Mouse (Mus musculus): ENCODE measurements at regions not wholly inside any gene's neighbourhood (a gene's known extent, or its start where the extent isn't known, plus 50 kb on each side); places are given as distances from the start of the nearest gene placed in this dataset.
A peak's percentile ranks its signal among the peaks of the same experiment; 100 is the strongest.

DNA sequence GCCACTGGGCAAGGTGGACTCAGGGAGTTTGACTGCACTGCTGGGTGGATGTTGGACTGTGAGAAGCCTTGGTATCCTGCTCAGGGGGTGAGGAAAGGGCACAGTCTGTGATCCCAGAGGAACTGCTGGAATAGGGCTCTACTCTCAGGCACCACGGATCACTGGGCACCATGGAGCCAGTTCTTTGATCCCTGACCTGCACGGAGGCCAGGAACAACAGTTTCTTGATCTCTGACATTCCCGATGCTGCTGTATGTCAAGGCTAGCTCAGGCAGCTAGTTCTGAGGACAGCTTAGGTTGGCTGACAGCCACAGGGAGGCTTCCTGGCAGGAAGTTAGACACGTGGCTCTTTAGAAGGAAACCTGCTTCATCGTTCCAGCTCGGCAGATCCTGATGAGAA is 289.5 kb upstream of the Slit2 start:
- DNase-seq (ENCODE audit: low spot score): no peak

DNA sequence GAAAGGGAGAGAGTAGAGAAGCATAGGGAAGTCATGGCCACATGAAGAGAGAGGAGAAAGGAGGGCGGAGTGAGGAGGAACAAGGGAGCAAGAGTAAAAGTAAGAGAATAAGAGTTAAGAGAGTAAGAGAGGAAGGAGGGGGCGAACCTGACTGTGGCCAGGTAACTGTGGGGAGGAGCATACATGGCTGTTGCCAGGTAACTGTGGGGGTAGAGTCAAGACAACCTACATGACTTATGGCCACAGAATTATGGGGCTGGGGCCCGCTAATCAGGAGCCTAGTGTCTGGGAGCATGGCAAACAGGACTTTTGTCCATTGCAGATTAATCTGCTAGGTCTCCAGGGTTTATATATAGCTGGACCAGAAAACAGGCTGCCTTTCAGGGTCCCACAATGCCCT is 289.0 kb upstream of the Slit2 start:
- no peak for DNase-seq (ENCODE audit: low spot score)

DNA sequence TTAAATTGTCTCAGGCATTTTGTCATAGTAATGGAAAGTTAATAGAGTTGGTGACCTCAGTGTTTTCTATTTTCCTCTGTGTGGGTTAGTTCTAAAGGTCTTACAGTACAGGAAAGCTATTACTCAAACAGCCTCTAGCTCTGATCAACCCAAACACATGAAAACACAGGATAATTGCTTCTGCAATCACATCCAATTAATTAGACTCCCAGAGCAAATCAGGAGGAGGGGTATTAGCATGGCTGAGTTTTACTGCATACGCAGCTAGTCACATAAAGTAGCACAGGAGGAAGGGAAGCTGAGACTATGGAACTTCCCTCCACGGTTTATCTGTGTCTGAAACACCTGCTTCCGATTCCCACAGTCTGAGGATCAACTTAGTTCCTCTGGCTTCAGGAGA is 288.3 kb upstream of the Slit2 start:
- DNase-seq (ENCODE audit: low spot score): no peak

DNA sequence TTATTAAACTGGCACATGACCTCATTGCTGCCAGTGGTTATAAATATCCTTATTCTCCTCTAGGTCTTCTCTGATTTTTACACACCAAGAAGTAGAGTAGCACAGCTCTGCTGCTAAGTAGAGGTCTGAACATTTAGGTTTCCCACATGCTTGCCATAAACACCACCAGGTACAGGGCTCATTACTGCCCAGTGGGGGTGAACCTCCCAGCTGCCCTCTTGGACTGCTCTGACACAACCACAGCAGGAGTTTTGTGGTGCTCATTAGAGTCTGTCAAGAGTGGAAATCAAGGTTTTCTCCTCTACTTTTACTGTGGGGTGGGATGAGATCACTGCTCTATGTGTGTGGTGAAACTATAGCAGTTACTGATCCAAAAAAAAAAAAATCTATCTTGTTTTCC is 271.4 kb upstream of the Slit2 start:
- DNase-seq (ENCODE audit: low spot score): no peak

DNA sequence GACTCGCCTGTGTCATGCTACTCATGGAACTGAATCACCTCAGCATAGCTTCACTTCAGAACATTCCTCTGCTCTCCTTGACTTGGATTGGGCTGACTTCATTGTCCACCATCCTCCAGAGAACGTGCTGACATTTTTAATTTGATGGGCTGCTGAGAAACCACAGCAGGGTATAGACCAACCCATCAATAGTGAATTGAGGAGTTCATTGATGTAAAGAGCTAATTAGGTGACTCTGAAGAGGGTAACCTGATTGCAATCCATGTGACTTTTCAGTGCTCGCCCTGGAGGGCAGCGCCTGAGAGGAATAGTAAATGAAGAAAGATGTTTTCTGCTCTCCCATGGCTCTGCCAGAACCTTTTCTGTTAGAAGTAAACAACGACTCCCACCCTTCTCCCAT is 268.6 kb upstream of the Slit2 start:
- no peak for DNase-seq (ENCODE audit: low spot score)

DNA sequence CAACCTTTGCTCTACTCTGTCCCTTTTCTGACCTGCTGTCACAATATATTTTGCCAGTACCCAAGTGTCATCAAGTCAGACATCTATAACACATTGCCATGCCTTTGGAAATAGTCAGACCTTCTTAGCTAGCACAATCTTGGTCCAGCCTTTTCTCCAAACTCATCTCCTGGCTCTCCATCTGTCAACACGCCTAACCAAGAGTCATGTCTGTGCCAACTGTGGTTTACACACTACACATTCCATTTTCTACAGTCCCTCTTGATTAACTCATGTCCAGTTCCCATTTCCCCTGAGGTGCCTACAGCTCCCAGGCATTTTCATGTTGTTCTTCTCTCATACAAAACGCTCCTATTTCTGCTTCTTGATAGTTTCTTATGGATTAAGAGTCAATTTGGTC is 258.0 kb upstream of the Slit2 start:
- no peak for DNase-seq (ENCODE audit: low spot score)

DNA sequence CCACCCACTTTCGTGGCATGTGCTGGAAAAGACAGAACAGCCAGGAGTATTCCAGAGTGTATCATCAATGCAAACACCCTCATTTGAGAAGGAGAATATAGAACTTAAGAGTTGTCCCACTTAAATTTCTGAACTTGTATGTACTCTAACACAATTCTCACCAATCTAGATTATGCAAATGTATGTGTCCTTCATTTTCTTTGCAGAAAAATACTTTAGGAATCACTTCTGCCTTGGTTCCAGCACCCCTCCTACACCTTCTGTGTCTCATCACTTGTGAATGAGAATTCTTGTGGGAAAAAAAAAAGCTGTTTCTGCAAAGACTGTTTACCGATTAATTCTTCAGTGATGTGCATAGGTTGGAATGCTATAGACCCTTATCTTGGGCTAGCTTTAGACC is 240.2 kb upstream of the Slit2 start:
- no peak for DNase-seq (ENCODE audit: low spot score)

DNA sequence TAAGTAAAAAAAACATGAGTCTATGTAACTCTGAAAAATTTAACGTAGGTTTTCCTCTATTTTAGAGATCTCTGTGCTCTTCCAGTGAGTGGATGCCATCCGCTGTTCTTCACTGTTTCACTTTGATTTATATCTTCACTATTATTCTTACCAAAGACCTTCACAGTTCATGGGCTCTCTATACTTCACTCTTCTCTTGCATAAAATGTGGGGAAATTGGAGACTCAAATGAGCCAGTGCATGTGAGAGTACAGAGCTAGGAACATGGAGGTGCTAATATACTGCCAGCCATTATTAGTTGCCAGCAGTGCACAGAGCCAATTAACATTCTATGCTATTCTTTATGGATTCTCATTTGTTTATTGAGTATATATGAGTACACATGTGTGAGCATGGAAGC is 237.8 kb upstream of the Slit2 start:
- no peak for DNase-seq (ENCODE audit: low spot score)

DNA sequence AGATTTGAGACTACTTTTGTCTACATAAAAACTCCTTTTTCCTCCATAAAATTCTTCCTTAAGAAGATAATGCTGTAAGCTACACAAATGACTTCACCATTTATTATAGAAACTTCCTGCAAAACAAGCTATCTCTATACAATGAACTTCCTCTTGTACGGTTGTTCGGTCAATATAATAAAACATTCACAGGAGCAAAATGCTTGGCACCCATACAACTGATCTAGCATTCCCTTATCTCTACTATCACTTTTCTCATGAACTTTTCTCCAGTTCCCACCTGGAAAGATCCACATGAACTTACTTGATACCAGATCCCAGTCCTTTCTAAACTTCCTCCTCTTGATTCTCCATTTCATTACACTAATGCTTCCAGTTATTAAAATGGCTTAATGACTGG is 231.0 kb upstream of the Slit2 start:
- DNase-seq (ENCODE audit: low spot score): no peak

DNA sequence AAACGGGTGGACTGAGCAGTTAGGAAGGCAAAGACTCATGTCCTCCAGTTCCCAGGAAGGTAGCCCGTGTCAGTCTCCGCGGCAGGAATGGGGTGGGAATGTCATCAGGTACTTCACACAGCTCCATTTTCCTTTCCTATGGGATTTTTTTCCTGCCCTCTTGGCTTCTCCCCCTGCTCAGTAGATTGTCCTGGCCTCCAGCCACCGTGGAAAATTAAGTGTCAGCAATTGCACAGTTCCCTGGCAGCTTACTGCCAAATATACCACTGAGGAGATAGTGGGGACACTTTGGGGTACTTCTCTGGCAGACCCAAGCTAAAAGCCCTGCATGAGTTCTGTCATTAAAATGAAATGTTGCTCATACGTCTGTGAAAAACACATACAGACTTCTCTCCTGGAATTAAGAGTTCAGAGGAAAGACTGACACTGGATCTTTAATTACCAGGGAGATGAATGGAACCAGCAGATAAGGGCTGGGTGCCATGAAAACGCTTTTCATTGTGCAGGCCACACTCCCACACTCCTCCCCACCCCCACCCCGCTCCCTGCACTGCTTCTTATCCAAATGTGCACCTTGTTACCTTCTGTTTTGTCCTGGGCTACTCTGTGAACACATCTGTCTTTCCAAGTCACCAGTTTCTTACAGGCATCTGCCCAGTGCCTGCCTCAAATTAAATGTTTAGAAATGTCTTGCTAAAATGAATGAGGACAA is 210.1 kb upstream of the Slit2 start:
- DNase-seq (ENCODE audit: low spot score): peak; percentile 5

DNA sequence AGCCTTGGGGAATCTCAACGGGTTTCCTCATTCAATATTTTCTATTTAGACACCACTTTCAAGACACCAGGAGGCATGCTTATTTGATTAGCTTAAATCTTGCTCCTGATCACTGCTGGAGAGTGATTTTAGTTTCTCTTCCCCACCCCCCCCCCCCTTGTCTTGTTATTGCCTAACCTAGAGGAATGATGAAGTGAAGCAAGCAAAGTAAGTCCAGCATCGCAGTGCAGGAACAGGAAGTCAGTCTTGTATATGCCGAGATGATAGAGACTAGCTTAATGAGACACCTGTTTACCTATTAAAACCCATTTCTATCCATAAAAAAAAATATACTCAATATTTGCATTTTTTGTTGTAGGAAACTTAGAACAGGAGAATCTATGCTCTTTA is 209.6 kb upstream of the Slit2 start:
- no peak for DNase-seq (ENCODE audit: low spot score)

DNA sequence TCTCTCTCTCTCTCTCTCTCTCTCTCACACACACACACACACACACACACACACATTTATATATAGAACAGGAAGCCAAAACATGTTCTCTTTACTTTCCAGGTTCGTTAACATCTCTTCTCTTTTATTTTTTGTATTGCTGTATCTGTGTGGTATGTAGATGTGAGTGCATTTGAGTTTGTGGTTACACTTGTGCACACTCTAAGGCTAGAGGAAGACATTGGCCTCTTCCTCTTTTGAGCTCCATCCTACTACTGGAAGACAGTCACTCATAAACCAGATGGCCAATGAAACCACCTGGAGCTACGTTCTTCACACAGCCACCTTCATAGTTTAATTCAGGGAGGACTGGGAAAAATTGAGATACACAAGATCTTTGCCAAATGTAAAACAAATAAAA is 202.1 kb upstream of the Slit2 start:
- no peak for DNase-seq (ENCODE audit: low spot score)

DNA sequence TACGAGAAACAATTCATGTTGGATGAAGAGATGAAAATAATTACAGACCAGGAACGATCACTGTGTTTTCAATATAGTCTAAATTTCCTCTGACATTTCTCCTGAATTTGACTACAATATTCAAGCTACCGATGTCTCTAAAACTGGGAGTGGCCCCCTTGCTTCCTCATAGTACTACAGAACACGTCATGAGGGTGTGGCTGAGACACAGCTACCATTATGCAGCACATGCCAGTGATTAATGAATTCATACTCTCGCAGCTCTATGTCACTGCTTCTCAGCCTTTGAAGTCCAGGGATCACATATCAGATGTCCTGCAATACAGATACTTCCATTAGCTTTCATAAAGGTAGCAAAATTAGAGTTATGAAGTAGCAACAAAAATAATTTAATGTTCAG is 201.3 kb upstream of the Slit2 start:
- DNase-seq (ENCODE audit: low spot score): no peak

DNA sequence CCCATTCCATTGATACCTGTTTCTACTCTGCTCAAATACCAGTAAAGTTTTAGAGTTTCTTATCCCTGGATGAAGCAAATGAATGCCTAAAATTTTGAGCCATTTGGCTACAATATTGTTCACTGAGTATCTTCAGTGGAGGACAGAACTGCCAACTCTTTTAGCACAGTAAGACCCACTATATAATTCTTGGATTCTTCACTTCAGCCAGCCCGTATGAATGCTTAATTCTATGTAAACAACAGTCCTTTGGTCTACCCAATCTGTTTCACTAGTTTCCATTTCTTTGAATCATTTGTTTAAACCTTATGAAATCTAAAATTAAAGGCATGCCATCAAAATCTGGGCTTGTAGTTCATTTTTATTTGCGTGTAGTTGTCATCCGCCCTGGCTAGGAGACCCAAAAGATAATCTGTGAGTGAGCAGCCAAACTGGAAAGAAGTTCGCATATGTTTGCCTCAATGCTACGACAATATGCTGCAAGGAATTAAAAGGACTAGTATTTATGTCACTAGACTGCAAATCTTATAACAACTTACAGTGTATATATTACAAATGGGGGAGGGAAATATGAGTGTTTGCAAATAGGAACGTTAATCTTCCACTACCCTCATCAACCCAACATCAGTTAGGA is 188.2 kb upstream of the Slit2 start:
- no peak for DNase-seq (ENCODE audit: low spot score)

DNA sequence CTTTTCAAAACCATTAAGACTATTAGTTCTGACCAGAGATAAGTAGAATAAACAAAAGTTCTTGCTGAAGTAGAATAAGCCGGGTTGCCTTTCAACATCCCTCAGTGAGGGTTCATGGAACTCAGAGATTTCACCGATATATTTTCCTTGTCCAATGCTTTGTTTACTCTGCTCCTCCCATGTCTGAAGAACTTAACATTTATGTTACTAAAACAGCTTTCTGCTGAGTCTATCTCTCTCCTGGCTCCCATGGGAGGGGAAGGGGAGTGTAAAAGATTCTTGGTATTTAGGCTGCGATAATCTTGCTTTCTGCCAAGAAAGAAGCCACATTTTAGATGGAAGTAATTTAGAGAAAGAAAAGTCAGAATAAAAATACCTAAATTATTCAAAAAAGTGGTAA is 187.7 kb upstream of the Slit2 start:
- no peak for DNase-seq (ENCODE audit: low spot score)

DNA sequence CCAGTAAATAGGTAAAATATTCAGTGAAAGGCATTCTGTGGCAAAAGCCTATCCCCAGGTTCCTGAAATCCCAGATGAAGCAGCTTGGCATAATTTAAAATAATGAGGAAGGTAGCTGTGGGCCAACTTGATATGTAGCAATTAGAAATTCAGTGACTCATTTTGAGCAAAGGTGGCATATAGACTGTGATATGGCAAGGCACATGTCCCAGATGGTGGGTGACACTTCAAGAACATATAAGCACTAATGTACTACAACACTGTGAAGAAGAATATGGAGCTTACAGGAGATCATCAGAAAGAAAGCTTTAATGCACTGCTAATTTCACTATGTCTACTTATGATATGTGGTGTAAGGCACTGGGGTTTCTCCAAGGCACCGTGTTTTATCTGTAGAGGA is 162.0 kb upstream of the Slit2 start:
- DNase-seq (ENCODE audit: low spot score): no peak

DNA sequence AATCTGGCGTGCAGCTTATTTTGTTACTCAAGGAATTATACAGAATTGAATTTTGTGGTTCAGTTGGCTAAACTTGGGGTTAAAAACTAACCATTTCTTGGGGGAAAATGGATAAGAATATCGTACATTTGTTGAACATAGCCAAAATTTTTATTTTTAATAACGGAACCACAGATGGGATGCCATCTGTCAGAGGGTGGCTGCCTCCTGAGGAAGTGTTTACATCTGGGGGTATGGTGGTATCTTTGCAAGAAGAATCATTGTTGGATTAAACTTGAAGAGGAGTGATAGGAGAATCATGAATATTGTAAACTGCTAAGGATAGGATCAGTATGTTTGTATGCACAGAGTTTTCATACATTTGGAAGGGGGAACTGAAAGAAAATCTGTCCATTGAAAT is 144.9 kb upstream of the Slit2 start:
- no peak for DNase-seq (ENCODE audit: low spot score)

DNA sequence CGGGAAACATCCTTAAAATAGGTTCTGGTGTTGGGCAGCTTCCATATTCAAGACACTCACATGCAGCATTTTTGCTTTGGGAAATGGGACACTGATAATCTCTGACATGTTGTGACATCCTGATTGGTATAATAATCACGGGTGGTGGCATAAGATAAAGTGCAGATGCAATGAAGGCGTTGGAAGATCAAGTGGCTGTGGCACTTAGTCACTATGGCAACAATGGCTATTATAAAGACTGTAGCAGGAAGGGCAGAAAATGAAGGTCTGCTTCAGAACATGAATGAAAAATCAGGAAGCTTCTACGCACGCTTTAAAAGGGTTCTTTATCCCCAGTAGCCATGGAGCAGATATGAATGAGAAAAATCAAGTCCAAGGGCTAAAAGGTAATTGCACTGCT is 113.2 kb upstream of the Slit2 start:
- DNase-seq (ENCODE audit: low spot score): no peak

All from embryo, embryonic 10.5 days (tissue).